Mouse (Mus musculus) kidney, adult 18-20 months (tissue): ENCODE measurements around the gene Skp2.

Experiments
- DNase-seq: peaks from one replicate; pipeline ENCODE4 v3.0.0; 2021

The Skp2 gene

DNA sequence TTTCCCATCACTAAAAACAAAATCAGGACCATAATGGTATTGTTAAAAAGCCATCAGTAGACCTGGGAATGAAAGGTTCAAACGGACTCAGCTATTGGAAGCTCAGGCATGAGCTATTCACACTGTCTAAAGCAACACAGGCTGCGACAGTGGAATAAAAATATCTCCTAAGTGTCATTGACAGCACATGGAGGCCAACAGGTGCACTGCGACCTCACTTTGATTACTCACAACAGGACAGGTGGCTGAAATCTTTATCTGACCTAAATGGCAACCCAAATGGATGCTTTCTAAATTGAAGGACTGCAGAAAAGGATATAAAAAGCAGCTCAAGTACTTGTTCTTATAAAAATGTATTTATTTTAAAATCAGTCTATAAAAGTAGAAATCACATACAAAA, 43.6 kb downstream of the Skp2 start:
- no peak for DNase-seq

DNA sequence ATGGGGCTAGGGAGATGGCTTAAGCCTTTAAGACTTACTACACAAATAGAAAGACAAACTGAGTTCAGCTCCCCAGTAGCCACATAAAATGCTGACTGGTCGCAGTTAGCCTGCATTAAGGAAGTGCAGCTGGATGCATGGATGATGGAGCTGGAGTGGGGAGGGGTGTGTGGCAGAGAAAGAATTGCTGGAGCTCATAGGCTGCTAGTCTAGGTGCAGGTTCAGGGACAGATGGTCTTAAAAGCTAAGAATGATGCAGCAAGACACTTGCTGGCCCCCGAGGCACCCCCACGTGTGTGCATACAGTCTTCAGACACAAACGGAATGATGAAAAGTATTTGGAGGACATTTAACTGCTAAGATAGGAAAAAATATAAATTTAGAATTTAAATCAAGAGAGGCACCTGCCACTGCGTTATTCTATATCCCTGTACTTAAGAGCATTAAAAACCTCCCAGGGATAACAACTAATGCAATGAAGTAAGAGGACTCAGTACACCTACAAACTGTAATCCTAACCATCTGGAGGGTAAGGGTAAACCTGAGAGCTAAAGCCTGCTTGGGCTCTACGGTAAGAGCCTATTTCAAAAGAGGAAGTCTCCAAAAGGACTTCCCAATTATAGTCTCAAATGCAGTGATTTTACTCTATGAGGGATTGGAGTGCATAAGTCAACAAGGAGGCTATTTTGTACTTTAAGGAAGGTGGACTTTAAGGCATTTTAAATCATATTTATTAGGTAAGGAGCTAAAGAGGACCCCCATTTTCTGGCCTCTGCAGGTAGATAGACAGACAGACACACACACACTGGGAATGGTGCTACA, 44.5 kb downstream of the Skp2 start:
- DNase-seq, result no peak

DNA sequence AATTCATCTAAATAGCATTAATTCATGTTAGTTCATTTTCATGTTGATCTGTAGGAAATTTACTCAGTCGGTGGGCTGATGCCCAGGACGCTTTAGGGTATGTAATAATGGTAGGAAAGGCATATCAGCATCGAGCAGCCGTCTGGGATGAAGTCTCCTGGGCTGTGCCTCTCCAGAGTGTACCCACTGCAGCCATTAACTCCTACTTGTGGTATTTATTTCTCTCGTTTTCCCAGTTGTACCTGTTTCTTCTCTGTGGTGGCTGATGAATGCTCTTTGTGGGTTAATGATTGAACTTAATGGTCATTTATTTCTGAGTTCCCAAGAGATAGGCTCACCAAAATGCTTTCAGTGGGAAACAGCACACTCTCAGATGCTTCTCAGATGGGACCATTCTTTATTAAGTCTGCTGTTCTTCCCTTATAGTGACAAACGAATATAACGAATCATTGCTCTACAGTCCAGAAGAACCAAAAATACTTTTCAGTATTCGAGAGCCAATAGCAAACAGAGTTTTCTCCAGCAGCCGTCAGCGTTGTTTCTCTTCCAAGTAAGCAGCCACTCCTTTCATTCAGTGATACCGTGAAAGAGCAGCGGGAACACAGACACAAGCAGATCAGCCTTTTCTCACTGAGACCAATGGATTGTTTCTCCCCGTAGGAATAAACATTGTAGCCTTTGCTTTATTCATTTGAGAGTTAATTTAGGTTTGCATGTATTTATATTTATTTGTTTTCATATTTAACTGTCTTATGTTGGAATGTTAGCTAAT, 48.7 kb downstream of the Skp2 start:
- no peak for DNase-seq

DNA sequence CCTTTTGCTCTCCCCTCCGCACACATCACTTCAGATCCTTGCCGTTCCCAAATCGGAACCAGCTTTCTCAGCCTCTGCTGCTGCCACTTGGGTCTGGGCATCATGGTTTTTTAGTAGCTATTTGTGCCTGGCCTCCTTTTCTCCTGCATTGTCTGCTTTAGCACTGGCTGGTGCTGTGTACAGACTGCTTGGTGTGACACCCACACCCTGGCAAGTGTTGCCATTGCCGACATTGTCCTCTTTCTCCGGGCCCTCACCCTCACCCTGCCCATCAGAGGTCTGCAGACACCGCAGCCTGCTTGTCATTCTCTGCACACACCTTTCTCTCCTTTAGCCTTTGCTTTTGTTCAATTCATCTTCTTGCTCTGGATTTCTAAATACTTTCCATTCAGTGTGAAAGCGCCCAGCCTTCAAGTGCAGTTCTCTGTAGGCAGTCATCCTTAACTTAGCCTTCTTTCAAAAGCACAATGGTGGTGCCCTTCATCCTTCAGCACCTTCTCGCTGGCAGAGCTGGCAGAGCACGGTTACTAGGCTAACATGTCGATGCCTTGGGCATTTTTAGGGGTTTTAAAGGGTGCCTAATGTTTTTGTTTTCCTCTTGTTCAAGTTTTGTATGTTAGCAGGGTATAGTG, 54.7 kb downstream of the Skp2 start:
- no peak for DNase-seq

DNA sequence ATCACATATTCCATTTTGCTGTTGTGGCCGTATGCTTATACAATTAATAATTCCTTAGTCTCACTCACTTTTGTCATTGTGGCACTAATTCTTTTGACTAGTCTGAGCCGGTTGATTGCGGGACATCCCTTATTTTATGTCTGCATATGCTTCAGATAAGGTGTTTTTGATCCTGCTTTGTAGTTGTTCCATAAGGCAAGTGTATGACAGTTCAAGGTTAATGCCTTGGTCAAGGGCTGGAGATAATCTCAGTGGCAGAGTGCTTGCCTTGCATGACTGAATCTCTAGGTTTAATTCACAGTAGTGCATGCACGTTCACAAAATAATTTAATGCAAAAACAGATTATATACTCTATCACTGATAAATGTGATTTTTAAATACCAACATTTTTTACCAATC, 58.4 kb downstream of the Skp2 start:
- DNase-seq, result no peak

DNA sequence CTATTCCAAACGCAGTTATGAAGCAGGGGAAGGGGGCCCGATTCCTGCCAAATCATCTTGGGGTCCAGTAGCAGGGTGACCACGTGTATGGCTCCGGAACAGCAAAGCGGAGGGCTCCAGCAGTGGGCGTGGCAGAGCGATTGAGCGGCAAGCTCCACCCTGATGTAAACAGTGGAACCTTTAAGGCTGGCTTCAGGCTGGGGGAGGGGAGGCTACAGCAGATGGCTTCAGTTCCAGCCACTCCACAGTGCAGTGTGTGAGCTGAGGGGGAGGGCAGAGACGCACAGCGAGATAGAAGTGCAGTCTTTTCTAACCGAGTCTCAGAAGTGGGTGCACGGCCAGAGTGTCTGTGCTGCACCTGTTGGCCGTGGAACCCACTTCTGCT, 60.9 kb downstream of the Skp2 start:
- DNase-seq, result no peak

DNA sequence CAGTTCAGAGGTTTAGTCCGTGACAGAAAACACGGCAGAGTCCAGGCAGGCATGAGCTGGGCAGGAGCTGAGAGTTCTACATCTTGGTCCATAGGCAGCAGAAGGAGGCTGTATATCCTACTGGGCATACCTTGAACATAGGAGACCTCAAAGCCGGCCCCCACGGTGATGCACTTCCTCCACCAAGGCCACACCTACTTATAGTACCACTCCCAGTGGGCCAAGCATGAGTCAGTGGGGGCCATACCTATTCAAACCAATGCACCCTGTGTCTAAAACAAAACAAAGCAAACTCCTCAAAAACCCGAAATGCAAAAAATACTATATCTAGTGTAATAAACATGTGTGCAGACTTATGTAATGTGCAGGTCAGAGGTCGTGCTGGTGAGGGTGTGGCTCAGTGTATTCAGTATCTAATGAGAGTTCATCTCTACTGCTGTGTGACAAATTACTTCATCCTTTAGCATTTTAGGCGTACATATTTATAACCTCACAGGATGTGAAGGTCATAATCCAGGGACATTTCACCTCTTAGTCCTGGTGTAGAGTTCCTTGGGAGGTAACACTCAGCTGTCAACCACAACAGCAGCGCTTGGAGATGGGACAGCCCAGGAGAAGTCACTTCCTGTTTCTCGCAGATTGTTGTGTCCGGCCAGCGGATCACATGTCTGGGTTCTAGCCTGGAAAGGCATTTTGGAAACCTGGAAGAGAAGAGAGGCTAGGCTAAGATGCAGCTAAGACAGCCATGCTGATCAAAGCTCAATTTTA, 61.4 kb downstream of the Skp2 start:
- no peak for DNase-seq

DNA sequence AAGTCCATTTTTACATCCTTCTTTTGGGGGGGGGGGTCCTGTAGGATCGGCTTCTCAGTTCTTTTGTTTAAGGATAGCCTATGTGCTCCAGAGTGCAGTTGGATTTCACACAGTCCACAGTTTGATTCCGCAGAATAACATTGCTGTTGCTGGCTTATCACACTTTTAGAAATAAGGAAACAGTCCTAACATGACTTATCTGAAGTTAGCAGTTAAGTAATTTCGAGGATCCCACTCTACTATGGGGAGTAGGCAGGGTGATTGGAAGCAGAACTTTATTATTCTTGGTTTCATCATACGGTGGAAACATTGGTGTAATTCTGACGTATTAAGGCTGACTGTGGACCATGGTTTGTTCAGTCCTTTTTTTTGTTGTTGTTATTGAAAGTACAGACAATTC, 64.6 kb downstream of the Skp2 start:
- DNase-seq, result no peak

DNA sequence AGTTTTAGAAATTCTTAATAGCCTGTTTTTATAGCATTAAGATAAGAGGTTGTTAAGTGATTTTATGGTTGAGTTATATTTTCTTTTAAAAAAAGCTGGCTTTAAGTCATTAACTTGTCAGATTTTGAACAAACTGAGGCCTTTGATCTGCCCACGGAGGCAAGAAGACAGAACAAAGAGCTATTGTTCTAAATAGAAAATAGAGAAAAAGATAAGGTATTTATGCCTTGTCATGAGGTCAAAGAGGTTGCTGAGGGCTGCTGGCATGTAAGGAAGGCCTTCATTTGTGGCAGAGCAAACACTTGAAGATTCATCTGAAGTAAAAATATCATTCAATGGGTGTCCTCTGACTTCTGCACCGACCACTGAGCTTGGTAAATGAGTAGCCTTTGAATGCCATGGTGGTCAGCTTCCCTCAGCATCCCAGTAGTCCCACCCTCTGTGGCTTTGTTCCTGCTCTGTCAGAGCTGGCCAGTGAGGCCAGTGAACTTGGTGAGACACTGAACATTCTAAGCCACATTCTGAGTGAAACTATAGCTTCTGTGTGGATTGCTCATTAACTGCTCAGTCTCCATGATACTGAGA, 66.0 kb downstream of the Skp2 start:
- DNase-seq, result no peak

DNA sequence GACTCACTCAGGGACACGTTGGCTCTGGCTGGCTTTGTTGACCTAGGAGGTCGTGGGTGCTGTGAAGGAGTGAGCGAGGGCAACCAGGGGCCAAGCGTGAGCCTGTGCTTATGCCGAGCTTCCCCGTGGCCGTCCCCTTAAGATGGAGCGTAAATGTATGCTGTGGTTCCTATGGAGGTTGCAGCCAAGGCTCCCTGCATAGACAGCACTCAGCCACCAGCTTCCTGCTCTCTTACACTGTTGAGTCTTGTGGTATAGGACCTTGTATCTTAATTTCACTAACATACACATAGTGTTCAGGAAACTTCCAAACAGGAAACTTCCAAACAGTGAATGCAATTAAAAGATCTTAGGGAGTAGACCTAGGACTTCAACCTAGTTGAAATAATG, 66.5 kb downstream of the Skp2 start:
- no peak for DNase-seq

DNA sequence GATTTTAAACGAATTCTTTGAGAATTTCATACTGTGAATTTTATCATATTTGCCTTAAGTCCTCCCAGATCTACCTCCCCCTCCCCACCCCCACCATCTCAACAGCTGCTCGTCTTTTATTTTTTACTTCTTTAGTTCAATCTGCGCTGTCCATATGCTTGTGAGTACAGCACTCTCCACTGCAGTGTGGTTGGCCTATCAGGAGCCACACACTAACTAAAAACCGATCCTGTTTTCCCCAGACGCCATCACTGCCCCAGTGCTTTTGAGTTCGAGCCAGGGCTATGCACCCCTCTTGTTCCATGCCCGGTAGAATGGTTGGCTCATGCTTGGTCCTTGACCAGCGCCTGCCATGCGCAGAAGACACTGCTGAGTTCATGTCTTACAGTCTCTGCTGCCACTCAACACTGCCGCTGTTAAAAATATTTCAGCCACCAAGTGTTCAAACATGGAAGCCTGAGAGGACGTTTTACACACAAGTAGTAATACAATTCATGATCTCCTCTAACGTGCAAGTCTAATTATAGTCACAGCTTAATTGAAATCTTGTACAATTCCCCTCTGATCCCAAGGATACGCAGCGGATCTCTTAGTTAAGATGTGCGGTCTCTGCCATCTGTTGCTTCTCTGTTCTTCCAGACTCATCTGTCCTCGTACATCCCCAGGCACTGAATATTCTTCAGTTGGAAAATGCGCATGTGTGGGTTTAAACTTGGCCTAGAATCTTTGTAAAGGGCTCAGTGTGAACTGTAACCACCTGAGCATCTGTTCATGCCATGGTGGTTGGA, 67.1 kb downstream of the Skp2 start:
- DNase-seq, result no peak

DNA sequence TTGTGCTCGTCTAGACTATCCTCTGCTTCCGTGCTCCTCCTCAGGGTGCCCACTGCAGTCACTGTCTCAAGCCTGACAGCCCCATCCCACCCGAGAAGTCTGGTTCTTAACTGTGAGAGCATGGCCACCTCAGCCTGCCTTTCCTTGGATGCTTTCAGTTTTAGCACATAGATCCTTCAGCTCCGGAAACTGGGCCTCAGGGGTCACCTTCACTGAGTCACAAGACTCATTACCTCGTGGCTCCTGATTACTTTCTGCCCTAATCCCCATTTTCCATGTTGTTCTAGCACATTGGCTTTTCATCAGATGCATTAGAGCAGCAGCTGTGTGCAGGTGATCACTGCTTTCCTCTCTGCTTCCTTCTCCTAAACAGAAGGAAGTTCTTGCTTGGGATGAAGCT, 67.8 kb downstream of the Skp2 start:
- no peak for DNase-seq

DNA sequence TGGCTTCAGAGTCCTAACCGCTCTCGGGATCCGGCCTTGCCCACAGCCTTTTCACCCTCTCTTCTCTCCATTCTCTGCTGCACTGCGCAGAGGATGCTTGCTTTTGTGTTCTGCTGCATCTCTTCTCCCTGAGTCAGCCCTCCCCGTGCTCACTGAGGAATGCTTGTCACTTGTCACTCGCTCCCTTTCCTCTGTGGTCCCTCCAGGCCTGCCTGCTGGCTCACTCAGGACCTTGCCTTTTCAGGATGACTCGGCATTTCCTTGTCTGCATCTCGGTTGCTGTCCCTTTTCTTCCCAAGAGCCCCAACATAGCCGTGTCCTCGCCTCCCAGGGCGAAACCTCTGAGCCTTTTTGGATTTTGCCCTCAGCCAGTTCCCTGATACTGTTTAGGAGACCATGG, 68.4 kb downstream of the Skp2 start:
- DNase-seq, result no peak

DNA sequence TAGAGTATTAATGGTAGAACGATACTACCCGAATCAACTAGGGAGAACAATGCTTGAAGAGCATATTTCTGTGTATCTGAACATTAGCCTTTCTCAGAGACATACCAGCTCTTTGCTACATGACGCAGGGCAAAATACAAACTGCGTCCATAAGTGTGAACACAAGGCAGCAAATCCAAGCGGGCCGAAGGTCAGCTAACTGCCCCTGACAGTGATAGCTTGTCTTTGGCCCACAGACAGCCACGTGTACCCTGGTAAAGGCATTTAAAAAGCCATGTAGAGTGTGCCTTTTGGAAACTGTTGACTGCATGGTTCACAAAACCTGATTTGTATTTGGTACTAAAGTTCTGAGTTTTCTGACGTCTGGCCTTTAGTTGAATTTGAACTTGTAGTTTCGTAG, 72.5 kb downstream of the Skp2 start:
- DNase-seq, result no peak

DNA sequence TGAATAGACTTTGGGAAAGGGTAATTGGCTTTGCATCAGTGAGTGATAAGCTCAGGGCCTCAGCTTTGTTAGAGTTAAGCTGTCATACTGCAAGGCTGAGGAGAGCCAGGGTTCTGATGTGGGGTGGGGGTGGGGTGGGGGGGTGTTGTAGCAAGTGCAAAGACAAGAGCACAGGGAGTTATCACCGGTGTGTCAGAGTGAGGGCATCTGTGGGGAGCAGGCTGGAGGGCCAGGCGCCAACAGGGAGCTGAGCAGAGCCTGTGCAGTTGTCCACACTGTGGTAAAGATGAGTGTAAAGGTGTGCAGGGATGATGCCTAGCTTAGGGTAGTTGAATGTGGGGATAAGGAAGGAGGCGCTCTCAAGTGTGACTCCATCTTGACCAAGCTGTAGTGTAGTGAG, 73.9 kb downstream of the Skp2 start:
- DNase-seq, result no peak

DNA sequence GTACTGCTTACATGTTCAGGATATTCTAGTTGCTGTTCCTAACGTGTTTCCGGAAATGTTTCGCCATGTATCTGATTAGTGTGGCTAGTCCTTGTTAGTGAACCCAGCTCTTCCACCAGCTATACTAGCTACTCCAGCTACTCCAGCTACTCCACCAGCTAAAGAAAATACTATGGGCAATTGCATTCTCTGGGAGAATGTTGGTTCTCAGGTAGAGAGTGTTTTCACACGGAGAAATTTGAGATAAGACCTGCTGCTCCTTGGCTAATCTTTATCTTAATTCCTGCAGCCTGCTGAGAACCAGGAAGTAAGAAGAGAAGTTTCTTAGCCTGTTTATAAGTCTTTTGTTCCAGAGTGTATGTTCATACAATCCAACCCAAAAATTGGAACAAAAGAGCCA, 75.0 kb downstream of the Skp2 start:
- no peak for DNase-seq

DNA sequence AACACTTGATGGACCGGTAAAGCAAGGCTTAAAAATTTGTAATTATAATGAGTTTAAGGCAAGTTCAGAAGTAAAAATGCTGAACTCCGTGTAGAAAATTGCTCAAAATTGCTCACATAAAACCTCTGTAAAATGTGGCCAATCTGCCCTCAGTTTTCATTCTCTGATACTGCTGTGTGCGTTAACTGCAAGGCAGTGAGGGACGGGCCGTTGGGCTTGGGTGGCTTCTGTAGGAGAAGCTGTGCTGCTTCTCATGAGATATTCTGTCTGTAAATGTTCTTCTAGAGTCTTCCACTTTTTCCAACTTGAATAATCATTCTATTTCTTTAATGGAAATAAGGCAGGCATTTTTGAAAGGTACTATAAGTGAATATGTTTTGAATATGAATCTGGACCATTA, 75.6 kb downstream of the Skp2 start:
- DNase-seq, result no peak

DNA sequence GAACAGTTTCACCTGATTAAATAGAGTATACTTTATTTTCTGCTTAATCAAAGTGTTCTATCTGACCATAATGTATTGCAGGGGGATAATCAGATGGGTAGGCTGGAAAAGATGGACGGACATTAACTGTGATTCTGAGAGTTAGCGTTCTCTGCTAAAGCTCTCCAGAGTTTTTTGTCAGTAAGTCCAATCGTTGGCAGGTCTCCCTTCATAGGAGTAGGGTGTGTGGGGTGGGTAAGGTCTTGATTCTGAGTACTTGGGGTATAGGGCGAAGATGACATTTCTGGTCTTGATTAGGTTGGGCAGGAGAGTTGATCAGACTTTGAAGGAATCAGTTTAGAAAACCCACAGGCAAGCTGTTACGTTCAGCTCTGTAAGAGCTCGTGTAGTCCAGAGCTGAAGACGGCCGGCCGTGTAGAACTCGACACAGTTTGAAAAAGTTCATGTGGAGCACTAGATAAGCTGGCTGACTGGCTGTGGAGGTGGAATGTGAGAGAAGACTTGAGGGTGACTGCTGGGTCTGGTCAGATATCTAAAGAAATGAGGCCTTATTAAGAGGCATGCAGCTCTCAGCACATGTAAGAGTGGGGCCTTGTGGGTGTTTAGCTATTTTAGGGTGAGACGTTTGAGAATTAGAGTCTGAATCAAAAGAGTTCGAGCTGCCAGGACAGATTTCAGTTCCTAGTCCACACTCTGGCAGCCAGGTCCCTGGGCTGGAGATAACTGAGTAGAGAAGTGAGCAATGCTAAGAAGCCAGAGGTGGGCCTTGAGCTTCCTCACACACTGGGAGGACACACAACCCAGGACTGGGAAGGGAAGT, 76.5 kb downstream of the Skp2 start:
- no peak for DNase-seq

DNA sequence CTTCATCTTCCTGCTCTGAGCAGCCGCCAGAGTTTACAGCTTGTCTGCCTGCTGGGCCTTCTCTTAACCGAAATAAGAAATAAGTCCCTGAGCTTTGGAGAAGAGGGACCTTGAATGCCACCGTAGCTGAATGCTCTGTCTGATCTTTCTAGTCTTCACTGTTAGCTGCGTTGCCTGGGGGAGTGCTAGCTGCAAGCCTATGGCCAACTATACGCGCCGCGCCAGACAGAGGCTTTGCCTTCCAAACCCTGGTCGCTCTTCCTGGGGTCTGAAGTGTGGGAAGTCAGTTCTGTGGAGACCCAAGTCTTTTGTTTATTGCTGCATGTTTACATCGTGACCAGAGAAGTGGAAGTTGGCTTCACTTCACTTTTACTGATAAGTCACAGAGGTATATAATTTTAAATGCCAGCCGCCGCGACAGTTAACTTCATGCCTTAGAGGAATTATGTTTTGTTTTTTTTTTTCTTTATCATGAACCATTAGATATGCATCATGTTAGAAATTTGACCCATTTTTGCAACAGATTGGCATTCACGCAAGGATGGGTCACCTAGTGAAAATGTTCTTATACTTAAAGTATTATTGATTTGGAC, 79.5 kb downstream of the Skp2 start:
- no peak for DNase-seq

DNA sequence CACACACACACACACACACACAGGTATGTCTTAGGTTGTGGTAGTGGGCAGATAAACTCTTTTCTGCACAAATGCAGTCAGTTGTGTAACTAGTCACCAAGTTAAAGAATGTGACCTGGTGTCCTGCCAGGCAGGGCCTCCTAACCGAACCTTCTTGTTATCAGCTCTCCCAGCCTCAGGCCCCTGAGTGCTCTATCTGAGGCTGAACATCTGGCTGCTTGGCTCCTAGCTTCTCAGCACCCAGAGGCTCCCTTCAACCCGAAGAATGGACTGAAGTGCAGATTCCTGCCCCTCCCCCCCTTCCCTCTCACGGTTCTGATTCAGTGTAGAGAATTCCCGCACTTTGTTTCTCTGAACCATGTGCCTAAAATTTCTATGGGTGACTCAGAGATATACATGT, 80.6 kb downstream of the Skp2 start:
- peak; percentile 38 for DNase-seq

DNA sequence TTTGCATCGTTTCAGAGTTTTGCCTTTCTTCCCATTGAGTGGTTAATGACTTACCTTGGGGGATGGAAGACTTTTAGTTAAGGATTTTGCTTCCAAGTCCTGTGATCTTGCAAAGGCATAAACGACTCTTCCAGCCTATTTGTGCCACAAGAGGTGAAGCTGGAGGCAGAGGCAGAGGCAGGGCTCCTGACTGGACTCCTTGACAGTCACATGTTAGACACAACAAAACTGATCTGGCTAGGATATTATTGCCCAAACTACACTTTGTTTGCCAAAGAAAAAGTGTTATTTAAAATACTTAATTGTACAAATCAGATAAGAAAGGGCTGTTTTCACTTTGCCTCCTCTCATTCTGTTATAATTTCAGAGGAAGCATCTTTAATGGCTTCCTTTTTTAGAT, 81.1 kb downstream of the Skp2 start:
- DNase-seq, result no peak
